Mouse (Mus musculus) lung, embryonic 14.5 days (tissue): Measurements from ENCODE around the gene Nudt15. TPM values are rescaled to one million over a fixed set of nuclear protein-coding genes. Genes with fewer than 3 reads are reported as not detected.
"Not testable (repeated sequence)": the region's sequence is repeated elsewhere in the genome, so short reads cannot be mapped to it uniquely, and the experiment has no call there.

Source experiments
- ATAC-seq: fragments of 200-750 bp; cut with Nextera tagmentation; 2 replicates; pipeline ENCODE4 v1.8.0; 2017; ENCODE audit warnings: mild to moderate bottlenecking, moderate TSS enrichment, moderate library complexity; ENCODE audit not compliant: insufficient read depth
- DNase-seq: peaks from one replicate; pipeline ENCODE4 v3.0.0-alpha.2; 2015
- H3K27ac ChIP-seq: fragments of 300-500 bp; sonication (generic); 2 replicates; pipeline ENCODE4 v1.5.1; 2014; ENCODE audit warnings: low read depth, mild to moderate bottlenecking, moderate library complexity
- H3K27me3 ChIP-seq: fragments of 300-500 bp; sonication (generic); 2 replicates; pipeline ENCODE4 v1.6.1; 2014; ENCODE audit warnings: low read length, control low read depth; ENCODE audit not compliant: insufficient read depth
- H3K36me3 ChIP-seq: fragments of 300-500 bp; sonication (generic); 2 replicates; pipeline ENCODE4 v1.6.1; 2014; ENCODE audit warnings: control low read depth; ENCODE audit not compliant: insufficient read depth
- H3K4me1 ChIP-seq: fragments of 300-500 bp; sonication (generic); 2 replicates; pipeline ENCODE4 v1.6.1; 2014; ENCODE audit warnings: antibody characterized with exemption, control low read depth; ENCODE audit not compliant: insufficient read depth
- H3K4me2 ChIP-seq: fragments of 300-500 bp; sonication (generic); 2 replicates; pipeline ENCODE4 v1.6.1; 2014; ENCODE audit warnings: mild to moderate bottlenecking
- H3K4me3 ChIP-seq: fragments of 300-500 bp; sonication (generic); 2 replicates; pipeline ENCODE4 v1.5.1; 2014; ENCODE audit warnings: low read depth, low read length
- H3K9ac ChIP-seq: fragments of 300-500 bp; sonication (generic); 2 replicates; pipeline ENCODE4 v1.6.1; 2014
- H3K9me3 ChIP-seq: fragments of 300-500 bp; sonication (generic); 2 replicates; pipeline ENCODE4 v1.6.1; 2016; ENCODE audit warnings: low read depth, low read length, control low read depth
- CTCF ChIP-seq: IDR thresholded peaks from 2 replicates; pipeline ENCODE4 v1.5.1; 2016; ENCODE audit warnings: antibody characterized with exemption, low read depth
- WGBS: fragments of 180-500 bp; shearing (Covaris S2); extraction: QIAGEN DNeasy Blood & Tissue Kit; methylation state at CpG from one replicate; pipeline ENCODE4 v1.1.7; 2014; 5-methylcytosine and 5-hydroxymethylcytosine counted together
- polyA plus RNA-seq: library from polyadenylated mRNA; unstranded; fragments of >200 nt; fragmentation: Nextera tagmentation; extraction: Ambion mirVana; gene quantifications from 2 replicates; pipeline ENCODE4 v1.2.1, GENCODE M21; 2014

Nudt15 gene
- polyA plus RNA-seq, 1 experiment from 2014 or later = 9.0 TPM

- H3K27ac ChIP-seq = no peak overlapping the region
- H3K36me3 ChIP-seq = no peaks in the 10 kb centered on the region
- no peak for DNase-seq
- no peak overlapping the region for H3K4me2 ChIP-seq
- H3K4me3 ChIP-seq = no peak overlapping the region
- H3K27me3 ChIP-seq = no peaks in the 10 kb centered on the region
- no peak overlapping the region for H3K9ac ChIP-seq
- no peak for ATAC-seq
- no peaks in the 10 kb centered on the region for H3K4me1 ChIP-seq
- WGBS = 83% methylated on average over 2 of the region's 2 CpGs
- TF ChIP-seq CTCF = no peak
- no peaks in the 10 kb centered on the region for H3K9me3 ChIP-seq
Observed at GRCm38 (mm10) chr14:73535641-73536040, 12.4 kb downstream of the Nudt15 start.

DNA sequence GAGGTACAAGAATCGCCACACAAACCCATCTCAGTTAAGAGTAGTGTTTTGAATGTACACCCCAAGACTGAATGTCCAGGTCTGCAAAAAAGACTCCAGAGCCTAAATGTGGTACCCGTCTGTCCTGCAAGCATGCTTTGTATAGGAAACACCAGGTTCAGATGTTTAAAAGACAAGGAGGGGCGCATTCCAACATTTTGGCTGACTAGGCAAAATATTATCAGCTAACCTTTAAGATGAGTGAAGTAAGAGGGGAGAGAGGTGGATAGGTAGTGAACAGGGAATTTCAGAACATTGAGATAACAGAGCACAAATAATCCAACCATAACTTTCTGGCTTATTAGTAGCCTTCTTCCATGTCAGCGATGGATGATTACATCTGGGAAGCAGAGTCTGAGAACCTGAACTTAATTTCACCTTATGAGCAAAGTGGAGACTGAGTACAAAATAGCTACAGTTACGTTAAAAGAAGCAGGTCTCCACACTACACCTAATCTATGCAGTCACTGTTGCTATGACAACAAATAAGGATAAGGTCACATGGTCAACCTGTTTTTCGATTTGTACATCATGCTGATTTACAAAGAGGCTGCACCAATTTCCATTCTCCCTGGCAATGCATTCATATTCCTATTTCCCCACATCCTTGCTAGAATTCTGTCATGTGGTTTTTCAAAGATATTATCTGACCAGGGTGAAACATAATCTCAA lies 14.1 kb downstream of the Nudt15 start:
- H3K4me1 ChIP-seq = no peaks in the 10 kb centered on the region
- no peaks in the 10 kb centered on the region for H3K27me3 ChIP-seq
- H3K9ac ChIP-seq = no peak overlapping the region
- DNase-seq (no peak), ATAC-seq (no peak)
- no peaks in the 10 kb centered on the region for H3K9me3 ChIP-seq
- no peak for TF ChIP-seq CTCF
- no peaks in the 10 kb centered on the region for H3K36me3 ChIP-seq
- 63% methylated on average over 6 of the region's 6 CpGs for WGBS
- H3K27ac ChIP-seq = no peak overlapping the region
- no peak overlapping the region for H3K4me2 ChIP-seq
- H3K4me3 ChIP-seq = no peak overlapping the region

- 76% methylated on average over 3 of the region's 3 CpGs for WGBS
- ATAC-seq, DNase-seq: not testable (repeated sequence)
Observed at GRCm38 (mm10) chr14:73528661-73529060, 19.4 kb downstream of the Nudt15 start.

DNA sequence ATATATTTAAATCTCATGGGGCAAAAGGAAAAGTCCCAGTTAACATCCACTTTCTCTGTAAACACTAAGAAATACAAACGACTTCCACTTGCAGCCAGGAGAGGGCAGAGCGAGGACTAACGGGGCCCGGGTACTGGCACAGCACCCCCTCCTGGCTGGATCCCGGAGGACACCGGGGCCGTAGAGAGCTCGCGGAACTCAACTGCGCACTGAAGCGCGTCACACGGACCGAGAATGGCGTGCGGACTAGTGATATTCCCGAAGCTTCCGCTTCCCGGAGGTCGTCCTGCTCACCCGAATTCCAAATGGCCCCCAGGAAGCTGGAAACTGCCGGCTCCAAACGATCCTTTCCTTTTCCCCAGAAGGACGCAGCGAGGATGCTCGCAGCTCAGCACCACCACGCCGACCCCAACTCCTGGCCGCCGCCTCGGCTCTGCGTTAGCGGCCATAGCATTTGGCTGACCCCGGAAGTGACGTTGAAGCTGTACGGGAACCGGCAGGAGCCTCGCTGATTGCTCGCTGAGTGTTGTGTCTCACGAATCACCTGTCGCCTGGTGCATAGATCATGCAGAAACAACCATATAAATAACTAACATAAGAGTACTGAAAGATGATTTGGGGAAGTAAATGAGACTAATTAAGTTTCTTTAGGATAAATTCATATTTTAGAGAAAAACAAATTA lies 23.1 kb downstream of the Nudt15 start, which contains the start of gene Sucla2:
Gene Sucla2 (plus strand): TSS at position 554 of the 683 bp plus-strand sequence.
- Histone ChIP-seq H3K27me3 (no peaks in the 10 kb centered on the region), H3K36me3 (no peaks in the 10 kb centered on the region), H3K9ac (peak within 1 kb of the TSS; percentile 54), H3K4me1 (no peaks in the 10 kb centered on the region), H3K9me3 (no peaks in the 10 kb centered on the region), H3K4me3 (peak within 1 kb of the TSS; percentile 50), H3K4me2 (peak within 1 kb of the TSS; percentile 56), H3K27ac (peak within 1 kb of the TSS; percentile 88)
- peak; percentile 99 for DNase-seq
- TF ChIP-seq CTCF = peak; percentile 99
- WGBS = under 1% methylated on average over 37 of the region's 41 CpGs
- peak; percentile 100 for ATAC-seq

More at GRCm38 (mm10) chr14:73528661-73529060, 19.4 kb downstream of the Nudt15 start:
- H3K27ac ChIP-seq, H3K4me2 ChIP-seq, H3K4me1 ChIP-seq, H3K9ac ChIP-seq, H3K27me3 ChIP-seq, H3K36me3 ChIP-seq, H3K9me3 ChIP-seq, H3K4me3 ChIP-seq: not testable (repeated sequence)

DNA sequence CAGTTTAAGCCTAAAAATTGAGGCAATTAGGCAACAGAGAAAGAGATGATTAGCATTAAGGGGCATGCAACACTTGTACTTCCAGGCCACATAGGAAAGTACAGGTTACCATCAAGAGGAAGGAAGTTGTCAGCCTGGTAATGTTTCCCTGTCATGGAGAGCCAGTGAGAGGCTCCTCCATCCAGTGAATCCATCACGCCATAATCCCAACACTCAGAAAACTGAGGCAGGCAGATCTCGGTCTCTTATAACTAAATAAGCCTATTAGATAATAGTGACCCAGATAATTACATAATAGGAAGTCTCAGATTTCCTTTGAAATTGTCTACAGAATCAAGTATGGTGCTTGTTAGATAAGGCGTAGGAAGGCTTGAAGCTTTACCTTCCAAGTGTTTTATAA lies 23.9 kb downstream of the Nudt15 start:
- Histone ChIP-seq H3K27ac (no peak overlapping the region), H3K4me3 (0 out of 2 replicates have a peak overlapping the region, but pooled peaks have one; percentile 50), H3K36me3 (no peaks in the 10 kb centered on the region), H3K9me3 (no peaks in the 10 kb centered on the region), H3K4me2 (peak overlapping the region; percentile 56; the same call in 1 of the 2 replicates), H3K27me3 (no peaks in the 10 kb centered on the region), H3K4me1 (no peaks in the 10 kb centered on the region), H3K9ac (peak overlapping the region; percentile 40; the same call in 1 of the 2 replicates)
- DNase-seq = no peak
- no peak for TF ChIP-seq CTCF
- WGBS = 73% methylated on average over 3 of the region's 3 CpGs
- ATAC-seq = no peak

DNA sequence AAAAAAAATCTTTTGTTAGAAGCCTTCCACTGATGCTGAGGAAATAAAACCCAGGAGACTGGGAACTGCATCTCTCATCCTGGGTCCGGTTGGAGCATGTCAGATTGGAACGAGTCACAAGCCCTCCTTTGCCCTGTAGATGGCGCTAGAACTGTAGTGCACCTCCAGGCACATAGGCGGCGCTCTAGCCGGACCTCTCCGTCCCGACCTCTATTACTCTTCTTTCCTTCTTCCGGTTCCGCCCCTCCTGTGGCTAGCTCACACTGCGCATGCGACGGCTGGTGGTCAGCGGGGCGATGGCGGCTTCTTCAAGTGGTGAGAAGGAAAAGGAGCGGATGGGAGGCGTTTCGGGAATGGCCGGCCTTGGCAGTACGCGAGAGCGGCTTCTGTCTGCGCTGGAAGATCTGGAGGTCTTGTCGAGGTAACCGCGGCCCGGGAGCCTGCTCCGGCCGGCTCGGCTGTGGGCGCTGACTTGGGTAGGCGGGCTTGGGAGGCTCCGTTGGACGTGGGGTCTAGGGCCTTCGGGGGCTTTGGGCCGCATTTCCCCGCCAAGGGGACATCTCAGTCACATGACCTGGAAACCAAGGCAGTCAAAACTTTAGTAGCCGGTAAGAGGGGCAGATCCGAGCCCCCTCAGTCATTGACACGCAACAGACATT lies 38.1 kb downstream of the Nudt15 start, which contains the start of gene Med4:
Gene Med4 (plus strand): TSS at position 261 of the 659 bp plus-strand sequence.
- Histone ChIP-seq H3K27me3 (no peaks in the 10 kb centered on the region), H3K4me3 (peak within 1 kb of the TSS; percentile 90), H3K9me3 (no peaks in the 10 kb centered on the region), H3K27ac (no peak within 1 kb of the TSS), H3K9ac (peak within 1 kb of the TSS; percentile 81), H3K4me2 (peak within 1 kb of the TSS; percentile 95), H3K36me3 (peaks cover 28% of the 10 kb centered on the region), H3K4me1 (peaks cover 5% of the 10 kb centered on the region)
- DNase-seq = peak; percentile 97
- peak; percentile 100 for TF ChIP-seq CTCF
- WGBS = under 1% methylated on average over 41 of the region's 41 CpGs
- peak; percentile 96 for ATAC-seq
